In genomic region chr5:136467360-136467999, GRCm38 (mm10) we compare ENCODE assay signal across 9 mouse cellular contexts.
A peak's percentile ranks its signal among the peaks of the same experiment; 100 is the strongest.
DNase-seq lines count a peak whose midpoint lies in the region; ATAC-seq lines count a peak whose summit lies in the region.
"Had no signal": no experiment of that assay in that cellular context is flagged by ENCODE, and none has a peak within 500 bp of the region (broad histone marks: within the 10 kb centered on the region; RNA-seq: fewer than 3 reads in every experiment).

No protein-coding gene starts in this region.

- H3K9me3 ChIP-seq in liver, embryonic 12.5 days (replicated peaks) = no peaks in the 10 kb centered on the region
- no peaks in the 10 kb centered on the region for H3K9me3 ChIP-seq in neural tube, embryonic 13.5 days

- H3K4me1 ChIP-seq in liver, embryonic 12.5 days = peaks cover 59% of the 10 kb centered on the region
- H3K4me1 ChIP-seq in neural tube, embryonic 13.5 days (replicated peaks) = peaks cover 57% of the 10 kb centered on the region

- H3K4me3 ChIP-seq in liver, embryonic 12.5 days = no peak overlapping the region
- H3K4me3 ChIP-seq in neural tube, embryonic 13.5 days = no peak overlapping the region

- 0 out of 2 replicates have a peak, but pooled peaks cover 3% of the 10 kb centered on the region for H3K36me3 ChIP-seq in liver, embryonic 12.5 days
- H3K36me3 ChIP-seq in neural tube, embryonic 13.5 days = no peaks in the 10 kb centered on the region

- peak; percentile 45 for ATAC-seq in activated CD4-positive, CD25-positive, alpha-beta regulatory T cell, adult 4 months
- ATAC-seq in liver, embryonic 12.5 days = peak; percentile 37; the same call in 1 of the 2 replicates
- peak; percentile 48; the same call in 1 of the 2 replicates for ATAC-seq in neural tube, embryonic 13.5 days (ENCODE audit: low read depth)

- no peak overlapping the region for H3K27ac ChIP-seq in liver, embryonic 12.5 days
- no peak overlapping the region for H3K27ac ChIP-seq in neural tube, embryonic 13.5 days (replicated peaks)
- H3K27ac ChIP-seq: macrophage had no signal

- 51% methylated on average over 8 of the region's 8 CpGs for WGBS in liver, embryonic 12.5 days (ENCODE audit: insufficient replicate concordance)
- 23% methylated on average over 6 of the region's 8 CpGs for whole genome bisulfite sequencing in neural tube, embryonic 13.5 days

- peak; percentile 89 for DNase-seq in cerebellum, adult 9-10 months
- peak; percentile 44 for DNase-seq in gastrocnemius, postnatal 14 days
- DNase-seq in hindlimb bud, embryonic 11.5 days (ENCODE audit: extremely low spot score, low read depth, low spot score) = peak; percentile 35
- no peak for DNase-seq in right cerebral cortex, postnatal 25 days
- DNase-seq in spleen, postnatal 36 days (ENCODE audit: low spot score in 2 of 2) = no peak

- no peaks in the 10 kb centered on the region for H3K27me3 ChIP-seq in liver, embryonic 12.5 days (replicated peaks)
- H3K27me3 ChIP-seq in neural tube, embryonic 13.5 days = no peaks in the 10 kb centered on the region

- no peak overlapping the region for H3K4me2 ChIP-seq in liver, embryonic 12.5 days
- no peak overlapping the region for H3K4me2 ChIP-seq in neural tube, embryonic 13.5 days

- intact Hi-C loops in gastrocnemius, postnatal 14 days (cut with DNase I; ENCODE audit: low total_unique reads) = no loop called here

- no peak overlapping the region for H3K9ac ChIP-seq in liver, embryonic 12.5 days
- no peak overlapping the region for H3K9ac ChIP-seq in neural tube, embryonic 13.5 days

Comparison
In these comparisons a context has a peak if more than half of its experiments do, and no peak if none do; other contexts are left out.
1. DNase-seq: peak in cerebellum, adult 9-10 months (single experiment), gastrocnemius, postnatal 14 days (single experiment) and hindlimb bud, embryonic 11.5 days (single experiment); none in right cerebral cortex, postnatal 25 days (single experiment) and spleen, postnatal 36 days (0 of 2).
2. Peak in every context shown above with its lines, with median percentiles within 50 percentile points of each other: ATAC-seq.